Mouse (Mus musculus): Measurements from ENCODE around the gene Tmx2. TPM values are rescaled to one million over a fixed set of nuclear protein-coding genes. Genes with fewer than 3 reads are reported as not detected.

Tmx2 gene
- 14.1 and 17.5 TPM in 2 replicates for total RNA-seq (2023)

DNA sequence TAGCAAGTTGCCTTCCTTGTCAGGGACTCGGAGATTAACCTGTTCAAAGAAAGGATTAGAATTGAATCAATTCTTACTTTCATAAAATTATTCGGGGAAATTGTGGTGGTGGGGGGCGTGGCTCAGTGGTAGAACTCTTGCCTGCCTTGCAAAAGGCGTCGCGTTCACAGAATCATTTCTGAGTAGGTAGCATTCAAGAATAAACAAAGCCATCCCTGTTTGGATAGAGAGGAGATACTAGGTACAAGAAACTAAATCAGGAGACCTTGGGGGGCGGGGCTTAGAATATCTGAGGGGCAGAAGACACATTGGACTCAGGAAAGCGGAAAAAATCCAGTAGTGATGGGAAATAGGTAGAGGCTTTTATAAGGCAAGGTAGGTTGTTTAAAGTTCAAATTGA is at the start of gene Tmx2:
Gene Tmx2, minus strand, starts transcription at position 125 of the 400 bp plus-strand sequence.

DNA sequence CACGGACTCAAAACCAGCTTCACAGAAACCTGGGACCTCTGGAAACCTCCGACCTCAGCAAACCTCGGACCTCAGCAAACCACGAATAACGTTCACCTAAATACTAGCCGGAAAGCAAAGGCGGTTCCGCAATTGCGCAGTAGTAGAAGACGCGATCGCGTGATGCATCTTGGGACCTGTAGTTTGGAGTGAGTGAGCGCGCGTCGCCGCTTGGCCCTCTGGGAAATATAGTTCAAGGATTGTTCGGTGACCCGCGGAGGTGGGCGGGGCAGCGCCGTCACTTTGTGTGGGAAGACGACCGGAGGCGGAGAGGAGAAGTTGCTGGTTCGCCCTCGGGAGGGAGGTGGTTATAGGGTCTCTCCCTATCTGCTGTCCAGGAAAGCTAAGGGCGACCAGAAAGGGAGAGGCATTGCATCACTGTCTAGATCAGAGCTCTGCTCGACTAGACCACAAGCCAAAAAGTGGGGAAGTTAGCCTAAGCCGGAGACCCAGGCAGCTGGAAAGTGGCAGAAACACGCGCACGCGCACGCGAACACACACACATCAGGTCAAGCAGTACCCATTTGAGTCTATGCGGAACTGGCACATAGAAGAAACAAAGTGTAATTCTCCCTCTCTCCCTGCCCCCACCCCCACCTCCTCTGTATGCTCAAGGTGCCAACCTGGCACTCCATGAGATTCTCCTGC is 48.4 kb upstream of the Tmx2 start, which contains the start of gene Clp1:
Gene Clp1, minus strand, starts transcription at position 179 of the 687 bp plus-strand sequence.

DNA sequence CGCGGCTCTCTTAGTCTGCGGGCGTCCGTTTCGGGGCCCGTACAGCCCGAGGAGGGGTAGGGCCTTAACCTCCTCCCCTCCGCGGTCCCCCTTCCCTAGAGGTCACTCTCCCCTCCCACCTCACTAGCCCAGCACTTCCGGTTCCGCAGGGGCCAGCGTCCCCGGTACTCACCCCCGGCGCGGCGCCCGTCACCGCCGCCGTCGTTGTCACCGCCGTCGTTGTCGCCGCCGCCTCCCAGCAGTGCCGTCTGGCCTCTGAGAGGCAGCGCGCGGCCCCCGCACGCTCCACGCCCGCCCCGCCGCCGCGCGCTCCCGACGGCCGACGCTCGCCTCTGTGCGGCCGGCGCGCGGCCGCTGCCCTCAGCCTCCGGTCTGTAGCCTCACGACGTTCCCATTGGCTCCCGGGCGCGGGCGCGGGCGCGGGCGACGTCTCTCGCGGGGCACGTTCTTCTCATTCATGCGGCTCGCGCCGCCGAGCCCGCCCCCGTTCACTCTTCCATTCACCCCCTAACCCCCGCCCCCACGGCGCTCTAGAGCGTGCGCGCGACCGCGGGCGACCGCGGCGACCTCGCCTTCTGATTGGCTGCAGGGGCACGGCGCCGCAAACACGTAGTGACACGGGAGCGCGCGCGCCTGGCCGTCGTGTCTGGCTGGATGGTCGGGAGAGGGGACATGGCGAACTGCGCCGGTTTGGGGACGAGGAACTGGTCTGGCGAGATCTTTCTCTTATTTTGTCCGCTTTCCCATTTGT is 36.0 kb upstream of the Tmx2 start, which contains the start of gene Zdhhc5:
Gene Zdhhc5, minus strand, starts transcription at position 370 of the 751 bp plus-strand sequence.

DNA sequence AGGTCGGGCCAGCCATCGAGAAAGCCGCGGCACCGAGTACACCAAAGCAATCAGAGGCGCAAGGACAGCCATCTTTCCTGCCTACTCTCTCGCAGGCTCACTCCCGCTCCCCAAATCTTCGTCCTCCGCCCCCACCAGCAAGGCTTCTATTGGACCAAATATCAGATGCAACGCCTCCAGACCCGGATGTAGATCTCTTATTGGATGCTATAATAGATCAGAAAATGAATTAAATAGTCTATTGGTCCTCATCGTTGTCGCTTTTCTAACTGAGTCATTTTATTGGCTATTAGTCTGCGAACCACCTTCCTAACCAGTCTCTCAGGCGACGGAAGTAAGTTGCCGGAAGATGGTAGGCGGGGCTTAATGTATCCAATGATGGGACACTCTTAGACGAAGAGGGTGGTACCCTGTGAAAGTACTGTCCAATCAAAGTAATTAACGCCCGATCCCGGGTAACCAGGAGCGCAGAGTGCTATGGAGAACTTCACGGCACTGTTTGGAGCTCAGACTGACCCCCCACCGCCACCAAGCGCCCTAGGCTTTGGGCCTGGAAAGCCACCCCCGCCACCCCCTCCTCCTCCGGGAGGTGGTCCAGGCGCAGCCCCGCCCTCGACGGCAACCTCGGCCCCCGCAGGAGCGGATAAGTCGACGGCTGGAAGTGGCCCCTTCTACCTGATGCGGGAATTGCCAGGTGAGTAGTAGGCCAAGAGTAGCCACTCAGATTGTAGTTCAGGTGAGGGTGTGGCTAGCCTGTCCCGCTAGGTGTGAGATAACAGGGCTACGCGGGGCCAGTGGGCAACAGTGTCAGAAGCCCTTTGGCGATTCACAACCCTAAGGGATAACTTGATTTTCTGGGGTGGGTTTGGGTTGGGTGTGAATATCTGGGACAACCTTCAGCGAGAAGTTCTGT is 716 bp downstream of the Tmx2 start, which contains the start of the genes Gm28635 and Med19:
Gene Gm28635, minus strand, starts transcription at position 74 of the 913 bp plus-strand sequence.
Gene Med19, plus strand, starts transcription at position 435 of the 913 bp plus-strand sequence.

DNA sequence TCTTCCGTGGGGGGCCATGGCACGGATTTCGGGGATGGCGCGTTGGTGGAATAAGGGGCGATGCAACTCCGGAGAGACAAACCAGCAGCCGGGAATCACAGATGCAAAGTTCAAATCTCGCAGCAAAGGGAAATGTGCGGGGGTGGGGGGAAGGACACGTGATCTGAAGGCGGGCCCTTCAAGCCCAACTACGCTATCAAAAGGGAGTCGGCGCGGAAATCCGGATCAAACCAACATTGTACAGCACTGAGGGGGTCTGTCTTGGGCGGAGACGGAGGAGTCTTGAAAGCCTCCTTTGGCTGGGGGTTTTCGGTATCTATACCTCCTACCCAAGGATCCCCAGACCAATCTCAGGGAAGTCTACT is 8.4 kb downstream of the Tmx2 start, which contains the start of gene Selenoh:
Gene Selenoh, minus strand, starts transcription at position 202 of the 365 bp plus-strand sequence.

DNA sequence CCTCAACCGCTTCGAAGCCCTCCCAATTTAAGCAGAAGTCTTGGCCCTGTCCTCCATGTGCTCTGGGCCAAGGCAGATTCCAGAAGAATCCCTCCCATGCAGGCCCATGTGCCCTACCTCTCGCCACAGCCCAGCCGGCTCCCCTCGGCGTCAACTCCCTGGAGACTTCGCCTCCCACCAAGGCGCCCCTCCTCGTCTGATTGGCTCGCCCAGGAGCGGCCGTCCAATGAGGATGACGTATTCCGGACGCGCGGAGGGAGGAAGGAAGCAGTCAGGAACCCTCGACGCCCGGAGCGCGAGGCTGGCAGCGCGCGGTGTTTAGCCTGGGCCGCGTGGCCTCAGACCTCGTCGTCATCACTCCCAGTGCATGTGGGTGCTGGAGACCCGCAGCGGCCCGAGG is 20.1 kb downstream of the Tmx2 start, which contains the start of gene Btbd18:
Gene Btbd18, plus strand, starts transcription at position 274 of the 400 bp plus-strand sequence.

DNA sequence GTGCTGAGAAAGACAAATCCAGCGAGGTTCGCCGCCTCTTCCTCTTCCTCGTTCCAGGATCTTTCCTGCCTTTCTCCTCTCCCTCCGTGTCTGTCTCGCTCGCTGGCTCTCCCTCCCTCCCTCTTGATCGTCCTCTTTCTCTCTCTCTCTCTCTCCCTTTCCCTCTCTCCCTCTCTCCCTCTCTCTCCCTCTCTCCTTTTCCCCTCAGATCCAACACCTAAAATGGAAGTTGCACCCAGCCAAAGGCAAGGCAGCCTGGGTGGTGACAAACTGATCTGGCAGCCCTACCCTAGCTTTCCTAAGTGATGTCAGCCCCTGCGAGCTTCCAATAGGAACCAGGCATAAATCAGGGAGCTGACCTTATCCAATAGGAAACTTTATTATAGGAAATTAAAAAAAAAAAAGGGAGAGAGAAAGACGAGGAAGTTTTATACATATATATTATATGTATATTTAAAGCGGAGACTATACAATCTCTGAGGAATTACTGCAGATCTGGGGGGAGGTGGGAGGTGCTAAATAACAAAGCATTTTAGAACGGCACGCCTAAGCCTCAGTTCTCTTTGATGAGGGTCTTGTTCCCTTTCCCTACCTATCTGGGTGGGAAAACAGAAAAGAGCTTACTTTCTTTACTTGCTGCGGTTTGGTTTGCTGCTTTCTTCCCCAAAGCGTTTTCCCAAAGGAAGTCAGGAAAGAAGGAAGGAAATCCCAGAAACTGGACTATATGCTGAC is 28.3 kb downstream of the Tmx2 start, which contains the start of gene Ctnnd1:
Gene Ctnnd1, minus strand, starts transcription at position 302 of the 732 bp plus-strand sequence.

Other genes with a start within 250 kb of the Tmx2 start
- 2.0 and 4.0 TPM in 2 replicates for gene Tfpi, start 202.4 kb downstream of the Tmx2 start, total RNA-seq (2023)
- 6.8 and 9.8 TPM in 2 replicates for gene Ctnnd1, start 28.4 kb downstream of the Tmx2 start, total RNA-seq (2023)
- gene Btbd18, start 20.1 kb downstream of the Tmx2 start, total RNA-seq (2023), result not detected in 2 replicates
- gene Selenoh, start 8.4 kb downstream of the Tmx2 start, total RNA-seq (2023), result 31.7 and 39.0 TPM in 2 replicates
- not detected in 2 replicates for gene Gm28635, start 1.1 kb downstream of the Tmx2 start, total RNA-seq (2023)
- 6.2 and 6.5 TPM in 2 replicates for gene Med19, start 738 bp downstream of the Tmx2 start, total RNA-seq (2023)
- 44.6 and 51.2 TPM in 2 replicates for gene Zdhhc5, start 36.0 kb upstream of the Tmx2 start, total RNA-seq (2023)
- 21.5 and 26.7 TPM in 2 replicates for gene Clp1, start 48.2 kb upstream of the Tmx2 start, total RNA-seq (2023)
- gene Ypel4, start 54.9 kb upstream of the Tmx2 start, total RNA-seq (2023), result not detected in 2 replicates
- gene Gm19426, start 64.5 kb upstream of the Tmx2 start, total RNA-seq (2023), result not detected in 2 replicates
- 0.51 TPM in 1 of 2 replicates, not detected in the other for gene Serping1, start 96.3 kb upstream of the Tmx2 start, total RNA-seq (2023)
- 18.2 and 19.2 TPM in 2 replicates for gene Ube2l6, start 119.7 kb upstream of the Tmx2 start, total RNA-seq (2023)
- gene Smtnl1, start 143.5 kb upstream of the Tmx2 start, total RNA-seq (2023), result not detected in 2 replicates
- gene Timm10, start 147.9 kb upstream of the Tmx2 start, total RNA-seq (2023), result 4.4 and 4.5 TPM in 2 replicates
- gene Slc43a1, start 159.7 kb upstream of the Tmx2 start, total RNA-seq (2023), result 1.0 and 2.2 TPM in 2 replicates
- not detected in 2 replicates for gene Rtn4rl2, start 207.6 kb upstream of the Tmx2 start, total RNA-seq (2023)

Measured in neutrophil, adult 65 days (primary cell).